Mouse (Mus musculus): ENCODE results near the gene Stard5. TPM values are rescaled to one million over a fixed set of nuclear protein-coding genes. Genes with fewer than 3 reads are reported as not detected.

Stard5 gene
- polyA plus RNA-seq, 1 experiment from 2014 or later = 45.9 TPM

- 64% methylated on average over 3 of the region's 3 CpGs for WGBS
- H3K9me3 ChIP-seq (replicated peaks; ENCODE audit: low read length) = no peaks in the 10 kb centered on the region
- no peak overlapping the region for H3K4me2 ChIP-seq (ENCODE audit: low read length)
- no peak overlapping the region for H3K9ac ChIP-seq (ENCODE audit: low read depth, low read length)
- ATAC-seq (replicated peaks; ENCODE audit: low FRiP score, low read depth) (no peak), DNase-seq (ENCODE audit: low spot score) (no peak)
- H3K4me3 ChIP-seq (replicated peaks; ENCODE audit: low read depth, low read length) = no peak overlapping the region
- no peak overlapping the region for H3K27ac ChIP-seq
- no peaks in the 10 kb centered on the region for H3K27me3 ChIP-seq (ENCODE audit: insufficient read depth, low read length)
- no peaks in the 10 kb centered on the region for H3K36me3 ChIP-seq (ENCODE audit: insufficient read depth, low read length)
- TF ChIP-seq CTCF (IDR thresholded peaks at IDR 0.05; ENCODE audit: low read depth) = no peak
- H3K4me1 ChIP-seq (replicated peaks; ENCODE audit: insufficient read depth, low read length) = no peaks in the 10 kb centered on the region
These were observed 45.5 kb downstream of the Stard5 start for GRCm38 (mm10) chr7:83677296-83677695.

GRCm38 (mm10) chr7:83678506-83678905, 46.7 kb downstream of the Stard5 start:
- Histone ChIP-seq H3K27me3 (ENCODE audit: insufficient read depth, low read length) (no peaks in the 10 kb centered on the region), H3K4me2 (ENCODE audit: low read length) (no peak overlapping the region), H3K27ac (no peak overlapping the region), H3K4me3 (replicated peaks; ENCODE audit: low read depth, low read length) (no peak overlapping the region), H3K9ac (ENCODE audit: low read depth, low read length) (no peak overlapping the region), H3K9me3 (replicated peaks; ENCODE audit: low read length) (no peaks in the 10 kb centered on the region), H3K36me3 (ENCODE audit: insufficient read depth, low read length) (no peaks in the 10 kb centered on the region), H3K4me1 (replicated peaks; ENCODE audit: insufficient read depth, low read length) (no peaks in the 10 kb centered on the region)
- DNase-seq (ENCODE audit: low spot score) (no peak), ATAC-seq (replicated peaks; ENCODE audit: low FRiP score, low read depth) (no peak)
- no peak for TF ChIP-seq CTCF (IDR thresholded peaks at IDR 0.05; ENCODE audit: low read depth)
- 90% methylated on average over 4 of the region's 4 CpGs for WGBS

- WGBS = 22% methylated on average over 6 of the region's 6 CpGs
- TF ChIP-seq CTCF (IDR thresholded peaks at IDR 0.05; ENCODE audit: low read depth) = no peak
- Histone ChIP-seq H3K27me3 (ENCODE audit: insufficient read depth, low read length) (no peaks in the 10 kb centered on the region), H3K4me3 (replicated peaks; ENCODE audit: low read depth, low read length) (no peak overlapping the region), H3K9ac (ENCODE audit: low read depth, low read length) (no peak overlapping the region), H3K27ac (no peak overlapping the region), H3K4me2 (ENCODE audit: low read length) (no peak overlapping the region), H3K4me1 (replicated peaks; ENCODE audit: insufficient read depth, low read length) (no peaks in the 10 kb centered on the region), H3K36me3 (ENCODE audit: insufficient read depth, low read length) (no peaks in the 10 kb centered on the region), H3K9me3 (replicated peaks; ENCODE audit: low read length) (no peaks in the 10 kb centered on the region)
- ATAC-seq (replicated peaks; ENCODE audit: low FRiP score, low read depth) (no peak), DNase-seq (ENCODE audit: low spot score) (no peak)
These were observed 51.0 kb downstream of the Stard5 start for GRCm38 (mm10) chr7:83682640-83683274.

- H3K9me3 ChIP-seq (replicated peaks; ENCODE audit: low read length) = no peaks in the 10 kb centered on the region
- H3K27ac ChIP-seq = no peak overlapping the region
- WGBS = 31% methylated on average over 6 of the region's 6 CpGs
- no peaks in the 10 kb centered on the region for H3K4me1 ChIP-seq (replicated peaks; ENCODE audit: insufficient read depth, low read length)
- ATAC-seq (replicated peaks; ENCODE audit: low FRiP score, low read depth) (no peak), DNase-seq (ENCODE audit: low spot score) (peak; percentile 62)
- no peak overlapping the region for H3K4me3 ChIP-seq (replicated peaks; ENCODE audit: low read depth, low read length)
- H3K9ac ChIP-seq (ENCODE audit: low read depth, low read length) = no peak overlapping the region
- no peaks in the 10 kb centered on the region for H3K36me3 ChIP-seq (ENCODE audit: insufficient read depth, low read length)
- H3K27me3 ChIP-seq (ENCODE audit: insufficient read depth, low read length) = no peaks in the 10 kb centered on the region
- TF ChIP-seq CTCF (IDR thresholded peaks at IDR 0.05; ENCODE audit: low read depth) = peak; percentile 85
- H3K4me2 ChIP-seq (ENCODE audit: low read length) = no peak overlapping the region
These were observed 63.9 kb downstream of the Stard5 start for GRCm38 (mm10) chr7:83695449-83696212.

GRCm38 (mm10) chr7:83699066-83699745, 67.4 kb downstream of the Stard5 start:
- H3K36me3 ChIP-seq (ENCODE audit: insufficient read depth, low read length) = no peaks in the 10 kb centered on the region
- DNase-seq (ENCODE audit: low spot score) (no peak), ATAC-seq (replicated peaks; ENCODE audit: low FRiP score, low read depth) (no peak)
- H3K27ac ChIP-seq = no peak overlapping the region
- H3K4me2 ChIP-seq (ENCODE audit: low read length) = no peak overlapping the region
- WGBS = 81% methylated on average over 6 of the region's 6 CpGs
- no peak for TF ChIP-seq CTCF (IDR thresholded peaks at IDR 0.05; ENCODE audit: low read depth)
- no peaks in the 10 kb centered on the region for H3K9me3 ChIP-seq (replicated peaks; ENCODE audit: low read length)
- no peak overlapping the region for H3K9ac ChIP-seq (ENCODE audit: low read depth, low read length)
- no peaks in the 10 kb centered on the region for H3K4me1 ChIP-seq (replicated peaks; ENCODE audit: insufficient read depth, low read length)
- no peaks in the 10 kb centered on the region for H3K27me3 ChIP-seq (ENCODE audit: insufficient read depth, low read length)
- H3K4me3 ChIP-seq (replicated peaks; ENCODE audit: low read depth, low read length) = no peak overlapping the region

Other genes starting within 250 kb of the Stard5 start
- 1.9 and 2.3 TPM in 2 replicates for gene Tmc3, start 47.0 kb upstream of the Stard5 start, polyA plus RNA-seq (2015; fragmentation: Nextera tagmentation; extraction: Ambion mirVana)
- 3.1 and 3.6 TPM in 2 replicates for gene Il16, start 113.8 kb downstream of the Stard5 start, polyA plus RNA-seq (2015; fragmentation: Nextera tagmentation; extraction: Ambion mirVana)
- gene Cfap161, start 162.9 kb downstream of the Stard5 start, polyA plus RNA-seq (2015; fragmentation: Nextera tagmentation; extraction: Ambion mirVana) = 0.27 and 0.34 TPM in 2 replicates